Mouse (Mus musculus) heart, embryonic 11.5 days (tissue): ENCODE measurements around the gene Eps8l2. TPM values are rescaled to one million over a fixed set of nuclear protein-coding genes. Genes with fewer than 3 reads are reported as not detected.

ENCODE experiments used
- ATAC-seq: fragments of 200-750 bp; cut with Nextera tagmentation; replicated peaks from 2 replicates; pipeline ENCODE4 v1.8.0; 2017; ENCODE audit warnings: moderate library complexity; ENCODE audit not compliant: insufficient number of reproducible peaks, low FRiP score, low TSS enrichment
- H3K27ac ChIP-seq: fragments of 300-500 bp; sonication (generic); 2 replicates; pipeline ENCODE4 v1.5.1; 2014; ENCODE audit warnings: mild to moderate bottlenecking, low read depth, low read length
- H3K27me3 ChIP-seq: fragments of 300-500 bp; sonication (generic); 2 replicates; pipeline ENCODE4 v1.6.1; 2014; ENCODE audit warnings: mild to moderate bottlenecking, low read length, mixed read lengths; ENCODE audit not compliant: control insufficient read depth, insufficient read depth
- H3K36me3 ChIP-seq: fragments of 300-500 bp; sonication (generic); 2 replicates; pipeline ENCODE4 v1.6.1; 2014; ENCODE audit warnings: mild to moderate bottlenecking, low read length, moderate library complexity, mixed read lengths; ENCODE audit not compliant: control insufficient read depth, insufficient read depth
- H3K4me1 ChIP-seq: fragments of 300-500 bp; sonication (generic); 2 replicates; pipeline ENCODE4 v1.6.1; 2014; ENCODE audit warnings: low read length; ENCODE audit not compliant: control insufficient read depth, insufficient read depth
- H3K4me2 ChIP-seq: fragments of 300-500 bp; sonication (generic); 2 replicates; pipeline ENCODE4 v1.6.1; 2014; ENCODE audit warnings: mild to moderate bottlenecking, moderate library complexity
- H3K4me3 ChIP-seq: fragments of 300-500 bp; sonication (generic); 2 replicates; pipeline ENCODE4 v1.5.1; 2014; ENCODE audit warnings: low read depth, low read length
- H3K9ac ChIP-seq: fragments of 300-500 bp; sonication (generic); 2 replicates; pipeline ENCODE4 v1.6.1; 2014; ENCODE audit warnings: mild to moderate bottlenecking, low read depth, low read length, moderate library complexity
- H3K9me3 ChIP-seq: fragments of 300-500 bp; sonication (generic); replicated peaks from 2 replicates; pipeline ENCODE4 v1.6.1; 2016; ENCODE audit warnings: low read length; ENCODE audit not compliant: control insufficient read depth
- WGBS: fragments of 180-500 bp; shearing (Covaris S2); extraction: QIAGEN DNeasy Blood & Tissue Kit; methylation state at CpG from one replicate; pipeline ENCODE4 v1.1.7; 2014; ENCODE audit not compliant: insufficient replicate concordance; 5-methylcytosine and 5-hydroxymethylcytosine counted together
- polyA plus RNA-seq: library from polyadenylated mRNA; unstranded; fragments of >200 nt; fragmentation: Nextera tagmentation; extraction: Ambion mirVana; gene quantifications from 2 replicates; pipeline ENCODE4 v1.2.1, GENCODE M21; 2014

The Eps8l2 gene
- polyA plus RNA-seq, 1 experiment from 2014 or later = 0.82 TPM

- peak overlapping the region; percentile 98 for H3K9ac ChIP-seq
- H3K4me1 ChIP-seq = peaks cover 12% of the 10 kb centered on the region
- no peak; the same call in 1 of the 2 replicates for ATAC-seq
- no peaks in the 10 kb centered on the region for H3K9me3 ChIP-seq
- peak overlapping the region; percentile 98 for H3K4me2 ChIP-seq
- peak overlapping the region; percentile 73 for H3K4me3 ChIP-seq
- H3K36me3 ChIP-seq = peaks cover 19% of the 10 kb centered on the region
- peak overlapping the region; percentile 100 for H3K27ac ChIP-seq
- no peaks in the 10 kb centered on the region for H3K27me3 ChIP-seq
- 7% methylated on average over 35 of the region's 35 CpGs for WGBS
These were observed 11.9 kb upstream of the Eps8l2 start for GRCm38 (mm10) chr7:141326546-141327446.

DNA sequence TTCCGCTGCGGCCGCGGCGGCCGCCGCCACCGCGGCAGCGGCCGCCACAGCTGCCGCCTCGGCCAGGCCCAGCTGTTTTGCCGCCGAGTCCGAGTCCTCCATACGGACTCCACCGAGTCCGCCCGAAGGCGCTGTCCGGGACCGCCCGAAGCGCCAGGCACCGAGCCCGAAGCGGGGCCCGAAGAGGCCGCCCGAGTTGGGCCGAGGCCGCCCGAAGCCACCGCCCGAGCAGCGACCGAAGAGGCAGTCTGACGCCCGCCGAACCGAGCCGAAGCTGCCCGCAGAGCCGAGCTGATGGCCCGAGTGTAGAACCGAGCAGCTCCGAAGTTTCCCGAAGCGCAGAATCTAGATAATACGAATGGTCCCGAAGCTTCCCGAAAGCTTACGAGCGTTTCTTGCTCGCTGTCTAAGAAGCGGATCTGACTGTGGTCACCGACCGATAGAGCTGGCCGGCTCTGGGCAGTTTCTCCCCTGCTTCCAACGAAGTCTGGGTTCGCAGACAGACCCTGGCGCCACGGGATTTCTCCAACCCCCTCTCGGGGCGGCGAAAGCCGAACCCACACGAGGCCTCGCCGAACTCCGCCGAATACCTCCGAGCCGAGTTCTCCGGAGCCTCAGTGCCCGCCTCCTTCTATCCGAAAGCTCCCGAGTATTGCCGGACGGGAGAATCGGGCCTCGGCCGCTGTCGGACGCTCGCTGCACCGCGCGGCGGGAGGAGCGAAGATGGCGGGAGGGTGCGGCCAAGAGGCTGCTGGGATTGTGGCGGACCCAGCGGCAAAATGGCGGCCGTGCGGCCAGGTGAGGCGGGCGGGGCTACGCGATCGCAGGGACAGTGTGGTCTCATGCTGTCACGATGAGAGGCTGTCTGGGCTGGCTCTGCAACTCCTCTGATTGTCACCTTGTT, 11.0 kb upstream of the Eps8l2 start, which contains the start of the genes Deaf1 and Tmem80:
TSS of gene Deaf1 (minus strand) at position 222 of the 904 bp plus-strand sequence.
TSS of gene Tmem80 (plus strand) at position 271 of the 904 bp plus-strand sequence.
- Histone ChIP-seq H3K9me3 (no peaks in the 10 kb centered on the region), H3K4me1 (peaks cover 12% of the 10 kb centered on the region), H3K4me3 (peak within 1 kb of the TSS; percentile 73), H3K36me3 (peaks cover 10% of the 10 kb centered on the region), H3K27me3 (no peaks in the 10 kb centered on the region), H3K9ac (peak within 1 kb of the TSS; percentile 98), H3K27ac (peak within 1 kb of the TSS; percentile 100), H3K4me2 (peak within 1 kb of the TSS; percentile 98)
- under 1% methylated on average over 105 of the region's 105 CpGs for WGBS
- ATAC-seq = peak; percentile 92

- peak overlapping the region; percentile 100 for H3K27ac ChIP-seq
- 19% methylated on average over 24 of the region's 24 CpGs for WGBS
- no peaks in the 10 kb centered on the region for H3K9me3 ChIP-seq
These were observed 10.2 kb upstream of the Eps8l2 start for GRCm38 (mm10) chr7:141328373-141328990.

DNA sequence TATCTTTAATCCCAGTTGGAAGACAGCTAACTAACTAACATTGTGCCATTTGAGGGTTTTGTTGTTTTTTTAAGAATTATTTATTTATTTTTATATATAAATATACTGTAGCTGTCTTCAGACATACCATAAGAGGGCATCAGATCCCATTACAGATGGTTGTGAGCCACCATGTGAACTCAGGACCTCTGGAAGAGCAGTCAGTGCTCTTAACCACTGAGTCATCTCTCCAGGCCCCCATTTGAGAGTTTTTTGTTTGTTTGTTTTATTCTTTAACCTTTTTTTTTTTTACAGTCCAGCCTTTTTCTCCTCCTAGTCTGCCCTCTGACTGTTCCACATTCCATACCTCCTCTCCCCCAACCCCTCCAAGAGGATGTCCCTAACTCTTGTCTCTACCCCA, 8.0 kb upstream of the Eps8l2 start:
- no peak overlapping the region for H3K27ac ChIP-seq
- H3K9ac ChIP-seq = no peak overlapping the region
- ATAC-seq = no peak
- no peak overlapping the region for H3K4me2 ChIP-seq
- H3K27me3 ChIP-seq = no peaks in the 10 kb centered on the region
- peaks cover 12% of the 10 kb centered on the region for H3K4me1 ChIP-seq
- no peaks in the 10 kb centered on the region for H3K36me3 ChIP-seq
- H3K4me3 ChIP-seq = no peak overlapping the region
- H3K9me3 ChIP-seq = no peaks in the 10 kb centered on the region

More at GRCm38 (mm10) chr7:141328373-141328990, 10.2 kb upstream of the Eps8l2 start:
- Histone ChIP-seq H3K4me2 (peak overlapping the region; percentile 98), H3K4me1 (peaks cover 12% of the 10 kb centered on the region), H3K27me3 (no peaks in the 10 kb centered on the region), H3K9ac (peak overlapping the region; percentile 98), H3K4me3 (peak overlapping the region; percentile 73), H3K36me3 (peaks cover 5% of the 10 kb centered on the region; the same call in 1 of the 2 replicates)
- peak; percentile 16 for ATAC-seq

DNA sequence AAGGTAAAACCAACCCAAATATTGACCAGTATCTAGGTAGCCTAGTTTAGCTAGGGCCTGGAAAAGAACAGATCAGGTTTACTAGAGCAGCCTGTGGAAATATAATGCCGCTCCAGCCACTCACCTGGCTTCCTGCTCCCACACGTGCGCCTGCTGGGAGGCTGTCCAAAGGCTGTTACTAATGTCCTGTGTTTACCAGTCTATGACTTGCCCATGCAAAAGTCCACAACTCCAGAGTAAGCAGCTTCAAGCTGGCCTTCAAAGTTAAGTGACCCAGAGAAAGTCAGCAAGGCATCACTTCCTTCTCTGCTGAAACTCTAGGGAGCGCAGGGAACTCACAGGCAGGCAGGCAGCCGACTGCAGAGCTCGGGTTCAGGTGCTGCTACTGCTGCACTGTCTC, 6.7 kb upstream of the Eps8l2 start:
- Histone ChIP-seq H3K4me3 (no peak overlapping the region), H3K27ac (no peak overlapping the region), H3K9ac (no peak overlapping the region), H3K36me3 (no peaks in the 10 kb centered on the region), H3K4me2 (no peak overlapping the region), H3K9me3 (no peaks in the 10 kb centered on the region), H3K4me1 (peaks cover 1% of the 10 kb centered on the region), H3K27me3 (no peaks in the 10 kb centered on the region)
- no peak for ATAC-seq
- 76% methylated on average over 6 of the region's 6 CpGs for WGBS

- no peak overlapping the region for H3K27ac ChIP-seq
- no peak overlapping the region for H3K9ac ChIP-seq
- H3K36me3 ChIP-seq = no peaks in the 10 kb centered on the region
- H3K9me3 ChIP-seq = no peaks in the 10 kb centered on the region
- H3K27me3 ChIP-seq = peaks cover 12% of the 10 kb centered on the region
- peaks cover 9% of the 10 kb centered on the region for H3K4me1 ChIP-seq
- ATAC-seq = no peak
- H3K4me2 ChIP-seq = no peak overlapping the region
- WGBS = 78% methylated on average over 2 of the region's 2 CpGs
- H3K4me3 ChIP-seq = no peak overlapping the region
These were observed 3.6 kb upstream of the Eps8l2 start for GRCm38 (mm10) chr7:141335044-141335579.

DNA sequence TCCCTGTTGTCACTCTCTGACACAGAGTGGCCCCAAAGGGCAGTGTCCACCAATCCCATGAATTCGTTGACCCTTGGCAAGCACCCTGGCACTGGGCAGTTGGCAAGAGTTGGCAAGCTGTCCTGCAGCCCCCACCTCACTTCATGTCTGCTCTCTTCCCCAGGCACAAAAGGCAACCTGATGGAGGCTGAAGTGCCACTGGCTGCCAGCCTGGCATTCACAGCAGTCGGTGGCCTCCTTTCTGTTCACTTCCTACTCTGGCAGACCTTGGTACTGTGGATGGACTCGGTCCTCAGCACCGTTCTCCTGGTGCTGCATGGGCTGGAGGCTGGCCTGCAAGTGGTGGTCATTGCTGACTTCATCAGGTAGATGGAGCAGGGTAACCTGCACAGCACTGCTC, 3.0 kb upstream of the Eps8l2 start:
- no peak overlapping the region for H3K27ac ChIP-seq
- peaks cover 9% of the 10 kb centered on the region for H3K4me1 ChIP-seq
- H3K4me2 ChIP-seq = no peak overlapping the region
- 81% methylated on average over 4 of the region's 4 CpGs for WGBS
- H3K27me3 ChIP-seq = peaks cover 12% of the 10 kb centered on the region
- ATAC-seq = no peak
- no peaks in the 10 kb centered on the region for H3K9me3 ChIP-seq
- H3K4me3 ChIP-seq = no peak overlapping the region
- no peaks in the 10 kb centered on the region for H3K36me3 ChIP-seq
- no peak overlapping the region for H3K9ac ChIP-seq

GRCm38 (mm10) chr7:141336296-141336695, 2.4 kb upstream of the Eps8l2 start:
- WGBS = 76% methylated on average over 3 of the region's 3 CpGs
- Histone ChIP-seq H3K27ac (no peak overlapping the region), H3K4me1 (peaks cover 9% of the 10 kb centered on the region), H3K9ac (no peak overlapping the region), H3K27me3 (peaks cover 12% of the 10 kb centered on the region), H3K9me3 (no peaks in the 10 kb centered on the region), H3K4me2 (no peak overlapping the region), H3K4me3 (no peak overlapping the region), H3K36me3 (no peaks in the 10 kb centered on the region)
- no peak for ATAC-seq
